Mouse (Mus musculus) E14TG2a.4 (cell line): Measurements from ENCODE around the gene Tctex1d1.

ENCODE experiments used
- CTCF ChIP-seq: conservative IDR thresholded peaks from 2 replicates; pipeline ENCODE4 v1.5.1; 2014; ENCODE audit warnings: low read length
- NANOG ChIP-seq: IDR thresholded peaks from 2 replicates; pipeline ENCODE4 v1.6.1; 2014; ENCODE audit warnings: borderline replicate concordance, low read length, mixed read lengths
- POU5F1 ChIP-seq: IDR thresholded peaks from 2 replicates; pipeline ENCODE4 v1.6.1; 2014; ENCODE audit warnings: low read length, borderline replicate concordance

- TF ChIP-seq CTCF (no peak), NANOG (no peak), POU5F1 (no peak)
Observed at GRCm38 (mm10) chr4:103010734-103011133, 32.3 kb downstream of the Tctex1d1 start.
